Mouse (Mus musculus) embryo, embryonic 10.5 days (tissue): ENCODE measurements at regions not wholly inside any gene's neighbourhood (a gene's known extent, or its start where the extent isn't known, plus 50 kb on each side); places are given as distances from the start of the nearest gene placed in this dataset.
A peak's percentile ranks its signal among the peaks of the same experiment; 100 is the strongest.

Experiments
- DNase-seq: peaks from one replicate; pipeline ENCODE4 v3.0.0-alpha.2; 2015; ENCODE audit warnings: low spot score

DNA sequence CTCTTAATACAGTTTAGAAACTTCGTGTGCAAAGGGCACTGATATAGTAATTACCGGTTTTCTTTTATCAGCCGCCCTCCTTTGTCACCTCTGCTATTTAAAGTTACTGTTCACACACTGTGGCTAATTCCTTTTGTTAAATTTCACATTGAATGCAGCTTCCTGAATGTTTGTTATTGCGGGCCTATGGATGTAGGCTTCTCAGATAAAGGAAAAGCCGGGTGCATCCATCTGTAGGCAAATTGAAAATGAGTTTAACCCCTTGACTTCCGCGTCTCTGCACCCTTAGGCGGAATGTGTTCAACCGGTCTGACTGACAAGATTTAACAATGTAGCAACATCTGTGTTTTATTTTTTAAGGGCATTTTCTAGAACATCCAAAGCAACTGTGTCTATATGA lies 93.6 kb upstream of the Pabpc6 start:
- DNase-seq, result peak; percentile 82

- DNase-seq, result peak; percentile 20
Measured at GRCm38 (mm10) chr17:9762436-9762835, 92.9 kb upstream of the Pabpc6 start.

DNA sequence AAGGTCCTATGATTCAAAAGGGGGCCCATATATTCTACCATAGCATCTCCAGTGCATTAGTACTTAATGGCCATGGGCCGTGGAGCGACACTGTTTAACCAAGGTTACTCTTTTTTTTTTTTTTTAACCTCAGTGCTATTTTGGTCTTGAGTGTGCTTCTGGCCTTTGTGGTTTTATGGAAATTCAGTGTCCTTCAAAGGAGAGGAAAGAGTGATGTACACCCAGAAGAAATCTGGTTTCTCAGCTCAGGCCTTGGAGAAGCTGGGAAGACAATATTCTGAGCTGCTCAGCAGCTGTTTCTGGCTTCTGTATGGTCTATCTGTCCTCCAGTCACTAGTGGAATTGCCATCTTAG lies 91.2 kb upstream of the Pabpc6 start:
- no peak for DNase-seq

DNA sequence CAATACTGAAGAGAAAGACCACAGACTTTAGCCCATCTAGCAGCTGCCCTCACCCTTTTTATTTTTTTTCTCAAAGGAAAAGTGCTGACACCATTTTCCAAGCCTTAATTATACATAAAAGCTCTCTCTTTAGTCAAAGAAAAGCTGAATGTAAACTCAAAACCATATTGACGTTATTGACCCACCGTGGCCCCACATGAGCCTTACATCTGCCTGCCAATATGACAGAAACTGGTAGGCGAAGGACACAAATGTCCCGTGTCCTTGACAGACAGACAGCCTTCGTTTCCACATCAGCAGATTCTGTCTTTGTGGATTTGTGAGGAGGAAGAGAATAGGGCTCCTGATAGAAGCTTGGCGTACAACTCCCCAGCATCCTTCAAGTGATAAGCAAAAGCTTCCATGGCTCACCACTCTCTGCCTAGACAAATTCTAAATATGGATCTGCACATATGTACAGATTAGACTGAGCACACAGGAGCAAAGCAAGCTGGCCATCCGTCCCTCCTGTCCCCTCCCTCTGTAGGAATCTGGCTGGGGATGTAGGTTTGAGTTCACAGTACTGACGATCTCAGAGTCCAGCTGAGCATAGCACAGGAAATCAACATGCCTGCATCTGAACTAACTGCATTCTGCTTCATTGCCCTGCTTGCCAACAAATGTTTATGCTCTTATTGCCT lies 90.6 kb upstream of the Pabpc6 start:
- peak; percentile 26 for DNase-seq

GRCm38 (mm10) chr17:9759421-9759852 lies 89.9 kb upstream of the Pabpc6 start:
- peak; percentile 79 for DNase-seq

- DNase-seq, result no peak
Measured at GRCm38 (mm10) chr17:9757725-9758251, 88.3 kb upstream of the Pabpc6 start.

DNA sequence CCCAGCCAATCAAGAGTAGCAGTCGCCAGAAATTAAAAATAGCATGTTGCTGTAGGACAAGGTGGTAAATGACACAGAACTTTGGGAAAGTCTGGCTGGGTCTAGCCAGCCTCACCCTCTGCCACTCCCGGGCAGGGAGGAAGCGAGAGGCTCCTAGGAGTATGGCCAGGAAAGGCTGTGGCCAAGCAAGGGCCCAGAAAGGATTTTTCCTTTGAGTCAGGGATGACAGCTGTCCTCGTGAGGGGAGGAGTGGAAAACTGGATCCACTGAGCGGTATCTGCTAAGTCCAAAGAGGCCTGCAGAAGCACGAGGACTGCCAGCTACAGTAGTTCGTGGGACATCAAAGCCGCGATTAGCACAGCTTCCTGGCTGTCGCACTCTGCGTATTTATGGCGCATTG lies 87.2 kb upstream of the Pabpc6 start:
- no peak for DNase-seq

GRCm38 (mm10) chr17:9756196-9756595 lies 86.7 kb upstream of the Pabpc6 start:
- DNase-seq, result peak; percentile 82

- no peak for DNase-seq
Measured at GRCm38 (mm10) chr17:9755576-9755975, 86.1 kb upstream of the Pabpc6 start.

- no peak for DNase-seq
Measured at GRCm38 (mm10) chr17:9754884-9755405, 85.4 kb upstream of the Pabpc6 start.

DNA sequence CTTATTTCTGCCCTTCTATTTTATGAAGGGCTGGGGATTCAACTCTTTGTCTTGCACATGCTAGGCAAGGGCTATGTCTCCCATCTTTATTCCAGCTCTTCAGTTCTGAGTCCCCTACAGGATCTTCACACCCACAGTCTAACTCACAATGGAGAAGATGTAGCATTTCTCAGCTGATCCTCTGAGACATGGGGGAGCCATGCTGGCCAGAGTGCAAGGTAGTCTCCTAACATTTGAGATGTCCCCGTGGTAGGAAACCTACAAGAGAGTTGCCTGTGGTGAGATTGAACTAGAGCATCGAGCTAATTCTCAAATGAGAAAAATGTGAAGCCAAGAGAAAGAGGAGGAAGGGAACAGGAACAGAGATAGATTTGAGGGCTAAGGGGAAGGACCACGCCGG lies 83.3 kb upstream of the Pabpc6 start:
- DNase-seq, result no peak

- peak; percentile 35 for DNase-seq
Measured at GRCm38 (mm10) chr17:9751348-9752170, 82.0 kb upstream of the Pabpc6 start.

- DNase-seq, result no peak
Measured at GRCm38 (mm10) chr17:9750046-9750445, 80.5 kb upstream of the Pabpc6 start.

GRCm38 (mm10) chr17:9749301-9749700 lies 79.8 kb upstream of the Pabpc6 start:
- no peak for DNase-seq

GRCm38 (mm10) chr17:9747893-9748292 lies 78.4 kb upstream of the Pabpc6 start:
- no peak for DNase-seq

GRCm38 (mm10) chr17:9743342-9743741 lies 73.8 kb upstream of the Pabpc6 start:
- no peak for DNase-seq

DNA sequence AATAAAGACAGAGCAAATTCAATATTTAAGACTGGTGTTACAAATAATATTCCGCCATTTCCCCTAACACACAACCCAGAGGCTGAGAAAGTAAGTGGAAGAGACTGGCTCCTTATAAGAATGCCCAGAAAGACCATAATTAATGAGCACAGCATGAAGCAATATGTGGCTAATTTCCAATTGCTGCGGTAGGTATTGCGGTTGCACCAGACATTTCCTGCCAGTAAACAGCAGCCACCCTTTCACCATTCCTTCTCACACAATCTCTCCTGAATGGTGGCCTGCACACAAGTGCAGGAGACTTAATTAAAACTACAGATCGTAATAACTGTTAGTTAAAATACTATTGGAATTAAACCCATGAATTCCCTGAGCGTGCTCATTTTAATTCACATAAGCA lies 71.8 kb upstream of the Pabpc6 start:
- DNase-seq, result no peak

DNA sequence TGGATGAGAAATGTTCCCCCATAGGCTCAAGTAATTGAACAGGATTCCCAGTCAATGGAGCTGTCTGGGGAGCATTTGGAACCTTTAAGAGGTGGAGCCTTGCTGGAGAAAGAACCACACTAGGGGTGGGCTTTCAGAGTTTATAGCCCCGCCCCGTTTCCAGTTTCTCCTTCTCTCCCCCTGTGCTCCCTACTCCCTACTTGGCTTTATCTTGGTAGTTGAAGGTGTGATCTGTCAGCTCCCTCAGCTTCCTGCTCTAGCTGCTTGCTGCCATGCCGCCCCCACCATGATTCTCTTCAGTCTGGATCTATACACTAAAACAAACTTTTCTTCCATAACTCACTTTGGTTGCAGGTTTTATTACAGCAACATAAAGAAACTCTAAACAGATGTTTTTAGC lies 59.5 kb upstream of the Pabpc6 start:
- no peak for DNase-seq

GRCm38 (mm10) chr17:9725704-9726469 lies 56.4 kb upstream of the Pabpc6 start:
- DNase-seq, result peak; percentile 53

- no peak for DNase-seq
Measured at GRCm38 (mm10) chr17:9723484-9723883, 54.0 kb upstream of the Pabpc6 start.

DNA sequence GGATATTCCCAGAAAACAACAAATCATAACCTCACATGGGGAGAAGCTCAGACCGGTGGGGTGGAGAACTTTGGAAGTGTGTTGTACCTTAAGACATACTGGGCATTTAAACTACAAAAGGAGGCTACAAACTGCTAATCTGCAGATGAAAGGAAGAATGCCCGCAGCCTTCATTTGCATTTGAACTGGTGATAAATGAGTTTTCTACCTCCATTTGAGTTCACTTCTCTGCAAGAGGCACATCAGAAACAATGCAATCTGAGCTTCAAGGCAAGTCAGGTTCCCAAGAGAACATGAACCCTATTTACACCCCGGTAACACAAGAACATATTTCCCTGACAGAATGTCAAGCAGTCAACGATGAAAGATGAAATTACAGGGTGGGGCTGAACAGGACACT lies 53.2 kb upstream of the Pabpc6 start:
- peak; percentile 53 for DNase-seq
